Mouse (Mus musculus) megakaryocyte, embryonic 14.5 days (primary cell): Measurements from ENCODE around the gene Gtf2a1l.

Experiments used
- FLI1 ChIP-seq: IDR thresholded peaks from 2 replicates; pipeline ENCODE4 v1.6.1; 2012; ENCODE audit warnings: low read length, inconsistent platforms, mixed read lengths
- GATA1 ChIP-seq: IDR thresholded peaks from 3 replicates; pipeline ENCODE4 v1.6.1; 2012; ENCODE audit warnings: mixed read lengths, low read length, inconsistent platforms, borderline replicate concordance

- TF ChIP-seq GATA1 (no peak), FLI1 (no peak)
These were observed 26.6 kb upstream of the Gtf2a1l start for GRCm38 (mm10) chr17:88641836-88642235.
